Mouse (Mus musculus) thymus, adult 18-20 months (tissue): ENCODE results near the gene Cdk5.

Experiments used
- DNase-seq, 2 experiments: peaks; one replicate each; pipeline ENCODE4 v3.0.0; 2022; ENCODE audit warnings: mixed read lengths in 2 of 2

The Cdk5 gene

GRCm38 (mm10) chr5:24373807-24374206 lies 49.5 kb downstream of the Cdk5 start:
- no peak for DNase-seq

- DNase-seq, result no peak
These were observed 53.6 kb downstream of the Cdk5 start for GRCm38 (mm10) chr5:24369767-24370166.
